Mouse (Mus musculus): ENCODE measurements around the gene Olfr742. TPM values are rescaled to one million over a fixed set of nuclear protein-coding genes. Genes with fewer than 3 reads are reported as not detected.

The Olfr742 gene
- not detected in 2 replicates for polyA plus RNA-seq (2012; rRNA removed; ENCODE audit: low replicate concordance)

GRCm38 (mm10) chr14:50503300-50503699 lies at the start of gene Olfr742:
Olfr742 (plus strand) TSS chr14:50503600.

GRCm38 (mm10) chr14:50472438-50472837 lies 31.0 kb upstream of the Olfr742 start, which contains the start of gene Olfr741:
Olfr741 (plus strand) TSS chr14:50472738.

GRCm38 (mm10) chr14:50521539-50521938 lies 18.1 kb downstream of the Olfr742 start, which contains the start of gene Olfr743:
Olfr743 (plus strand) TSS chr14:50521839.

Other genes with a start within 250 kb of the Olfr742 start
- gene Olfr732, start 219.4 kb upstream of the Olfr742 start, polyA plus RNA-seq (2012; rRNA removed; ENCODE audit: low replicate concordance), result not detected in 2 replicates
- gene Olfr733, start 202.1 kb upstream of the Olfr742 start, polyA plus RNA-seq (2012; rRNA removed; ENCODE audit: low replicate concordance), result not detected in 2 replicates
- gene Olfr734, start 176.8 kb upstream of the Olfr742 start, polyA plus RNA-seq (2012; rRNA removed; ENCODE audit: low replicate concordance), result not detected in 2 replicates
- gene Olfr735, start 154.7 kb upstream of the Olfr742 start, polyA plus RNA-seq (2012; rRNA removed; ENCODE audit: low replicate concordance), result not detected in 2 replicates
- 0.12 TPM in 2 replicates for gene Tlr11, start 145.7 kb upstream of the Olfr742 start, polyA plus RNA-seq (2012; rRNA removed; ENCODE audit: low replicate concordance)
- gene Olfr736, start 122.4 kb upstream of the Olfr742 start, polyA plus RNA-seq (2012; rRNA removed; ENCODE audit: low replicate concordance), result not detected in 2 replicates
- gene Olfr738, start 96.0 kb upstream of the Olfr742 start, polyA plus RNA-seq (2012; rRNA removed; ENCODE audit: low replicate concordance), result not detected in 2 replicates
- not detected in 2 replicates for gene Olfr739, start 85.0 kb upstream of the Olfr742 start, polyA plus RNA-seq (2012; rRNA removed; ENCODE audit: low replicate concordance)
- gene Olfr740, start 58.1 kb upstream of the Olfr742 start, polyA plus RNA-seq (2012; rRNA removed; ENCODE audit: low replicate concordance), result not detected in 2 replicates
- gene Olfr741, start 30.9 kb upstream of the Olfr742 start, polyA plus RNA-seq (2012; rRNA removed; ENCODE audit: low replicate concordance), result not detected in 2 replicates
- not detected in 2 replicates for gene Olfr743, start 18.2 kb downstream of the Olfr742 start, polyA plus RNA-seq (2012; rRNA removed; ENCODE audit: low replicate concordance)
- gene Olfr744, start 111.3 kb downstream of the Olfr742 start, polyA plus RNA-seq (2012; rRNA removed; ENCODE audit: low replicate concordance), result not detected in 2 replicates
- not detected in 2 replicates for gene Olfr745, start 135.8 kb downstream of the Olfr742 start, polyA plus RNA-seq (2012; rRNA removed; ENCODE audit: low replicate concordance)
- gene Olfr746, start 143.5 kb downstream of the Olfr742 start, polyA plus RNA-seq (2012; rRNA removed; ENCODE audit: low replicate concordance), result not detected in 2 replicates
- gene Olfr747, start 189.6 kb downstream of the Olfr742 start, polyA plus RNA-seq (2012; rRNA removed; ENCODE audit: low replicate concordance), result not detected in 2 replicates
- gene Olfr748, start 203.8 kb downstream of the Olfr742 start, polyA plus RNA-seq (2012; rRNA removed; ENCODE audit: low replicate concordance), result not detected in 2 replicates
- gene Olfr749, start 241.5 kb downstream of the Olfr742 start, polyA plus RNA-seq (2012; rRNA removed; ENCODE audit: low replicate concordance), result not detected in 2 replicates